ENCODE assay signal across 14 mouse cellular contexts in genomic region chr9:121076291-121076690, GRCm38 (mm10).
A peak's percentile ranks its signal among the peaks of the same experiment; 100 is the strongest.
DNase-seq lines count a peak whose midpoint lies in the region; ATAC-seq and TF ChIP-seq lines count a peak whose summit lies in the region.
"Had no signal": no experiment of that assay in that cellular context is flagged by ENCODE, and none has a peak within 500 bp of the region (broad histone marks: within the 10 kb centered on the region; RNA-seq: fewer than 3 reads in every experiment).

No protein-coding gene starts in this region.

- H3K27me3 ChIP-seq in kidney, embryonic 15.5 days, result no peaks in the 10 kb centered on the region
- H3K27me3 ChIP-seq in thymus, adult 2 months (ENCODE audit: control insufficient read depth, insufficient read depth, low read length), result no peaks in the 10 kb centered on the region
- H3K27me3 ChIP-seq: embryonic facial prominence, embryonic 13.5 days; limb, embryonic 15.5 days had no signal

- H3K4me3 ChIP-seq in kidney, embryonic 15.5 days (replicated peaks), result no peak overlapping the region
- no peak overlapping the region for H3K4me3 ChIP-seq in thymus, adult 2 months (ENCODE audit: control insufficient read depth, insufficient read depth, low read length)
- H3K4me3 ChIP-seq: embryonic facial prominence, embryonic 13.5 days; limb, embryonic 15.5 days; megakaryocyte, embryonic 14.5 days had no signal

- TF ChIP-seq CTCF in thymus, adult 2 months (IDR thresholded peaks at IDR 0.05; ENCODE audit: borderline replicate concordance, control insufficient read depth, extremely low read depth, insufficient read depth, low read length, poor library complexity), result no peak

- H3K9me3 ChIP-seq in kidney, embryonic 15.5 days (replicated peaks), result no peaks in the 10 kb centered on the region
- H3K9me3 ChIP-seq: embryonic facial prominence, embryonic 13.5 days; limb, embryonic 15.5 days had no signal

- H3K4me2 ChIP-seq in kidney, embryonic 15.5 days, result no peak overlapping the region
- H3K4me2 ChIP-seq: embryonic facial prominence, embryonic 13.5 days; limb, embryonic 15.5 days had no signal

- TF ChIP-seq POLR2A in thymus, adult 2 months (IDR thresholded peaks at IDR 0.05; ENCODE audit: control insufficient read depth, extremely low read depth, insufficient read depth, low read length, poor library complexity), result no peak

- DNase-seq in kidney, adult 11 months, result peak; percentile 40
- DNase-seq in right cerebral cortex, adult 18-20 months, result peak; percentile 51
- no peak for DNase-seq in right cerebral cortex, postnatal 4 days
- DNase-seq in kidney, postnatal 36 days, result peak; percentile 51 to 56
- DNase-seq in yolk sac, embryonic 10.5 days (ENCODE audit: low spot score), result peak; percentile 57
- no peak for DNase-seq in layer of hippocampus, adult 9-10 months (ENCODE audit: low spot score)
- DNase-seq in thymus, adult 2 months, result no peak
- DNase-seq: cerebellum, adult 11-12 months; thymus, adult 18-20 months had no signal

- H3K36me3 ChIP-seq in kidney, embryonic 15.5 days, result no peaks in the 10 kb centered on the region
- no peaks in the 10 kb centered on the region for H3K36me3 ChIP-seq in thymus, adult 2 months (ENCODE audit: control insufficient read depth, insufficient read depth, low read length)
- H3K36me3 ChIP-seq: embryonic facial prominence, embryonic 13.5 days; limb, embryonic 15.5 days had no signal

- no peak overlapping the region for H3K27ac ChIP-seq in kidney, embryonic 15.5 days
- no peak overlapping the region for H3K27ac ChIP-seq in thymus, adult 2 months (ENCODE audit: control insufficient read depth, insufficient read depth, low read length)
- H3K27ac ChIP-seq: embryonic facial prominence, embryonic 13.5 days had no signal

- no peak overlapping the region for H3K9ac ChIP-seq in kidney, embryonic 15.5 days
- H3K9ac ChIP-seq: embryonic facial prominence, embryonic 13.5 days; limb, embryonic 15.5 days had no signal

- 26% methylated on average over 12 of the region's 12 CpGs for WGBS in kidney, embryonic 15.5 days
- 90% methylated on average over 12 of the region's 12 CpGs for WGBS in thymus, adult 2 months

- no peak for ATAC-seq in kidney, embryonic 15.5 days (replicated peaks; ENCODE audit: low FRiP score)
- ATAC-seq: intestine, embryonic 16.5 days had no signal

- H3K4me1 ChIP-seq in kidney, embryonic 15.5 days, result peaks cover 33% of the 10 kb centered on the region
- H3K4me1 ChIP-seq in thymus, adult 2 months (replicated peaks; ENCODE audit: control insufficient read depth, insufficient read depth, low read length), result peaks cover 13% of the 10 kb centered on the region
- H3K4me1 ChIP-seq: megakaryocyte, embryonic 14.5 days had no signal

Comparison
In these comparisons a context has a peak if more than half of its experiments do, and no peak if none do; other contexts are left out.
1. DNase-seq: peak in kidney, adult 11 months (single experiment), right cerebral cortex, adult 18-20 months (single experiment), kidney, postnatal 36 days (2 of 2) and yolk sac, embryonic 10.5 days (single experiment); none in right cerebral cortex, postnatal 4 days (single experiment), layer of hippocampus, adult 9-10 months (single experiment) and thymus, adult 2 months (single experiment).